Comparison of ENCODE assay signal across 14 mouse cellular contexts in genomic region chr10:125324149-125324834, GRCm38 (mm10).
DNase-seq lines count a peak whose midpoint lies in the region; ATAC-seq and TF ChIP-seq lines count a peak whose summit lies in the region.
"Had no signal": no experiment of that assay in that cellular context is flagged by ENCODE, and none has a peak within 500 bp of the region (broad histone marks: within the 10 kb centered on the region; RNA-seq: fewer than 3 reads in every experiment).

No protein-coding gene starts in this region.

- WGBS in forebrain, embryonic 14.5 days: 71% methylated on average over 13 of the region's 13 CpGs
- WGBS in forebrain, embryonic 11.5 days: 86% methylated on average over 13 of the region's 13 CpGs
- WGBS in liver, adult 2 months: 34% methylated on average over 13 of the region's 13 CpGs
- WGBS in embryonic facial prominence, embryonic 14.5 days: 63% methylated on average over 12 of the region's 13 CpGs

- ATAC-seq in forebrain, embryonic 14.5 days: peak; percentile 55; the same call in 1 of the 2 replicates
- ATAC-seq in forebrain, embryonic 11.5 days (replicated peaks; ENCODE audit: low FRiP score): no peak
- no peak for ATAC-seq in embryonic facial prominence, embryonic 14.5 days (ENCODE audit: low read depth)
- ATAC-seq in megakaryocyte progenitor cell, adult 5-6 weeks (replicated peaks; ENCODE audit: poor library complexity): peak; percentile 13; the same call in 1 of the 2 replicates
- ATAC-seq: lung, postnatal 0 days; midbrain, embryonic 13.5 days had no signal

- no peaks in the 10 kb centered on the region for H3K9me3 ChIP-seq in forebrain, embryonic 14.5 days (replicated peaks; ENCODE audit: control insufficient read depth, low read length)
- H3K9me3 ChIP-seq in forebrain, embryonic 11.5 days (ENCODE audit: control insufficient read depth, low read length): no peaks in the 10 kb centered on the region
- no peaks in the 10 kb centered on the region for H3K9me3 ChIP-seq in embryonic facial prominence, embryonic 14.5 days (ENCODE audit: control insufficient read depth, low read length)
- H3K9me3 ChIP-seq: heart, embryonic 10.5 days; midbrain, embryonic 13.5 days; neural tube, embryonic 12.5 days had no signal

- no peak overlapping the region for H3K9ac ChIP-seq in forebrain, embryonic 14.5 days (ENCODE audit: low read length)
- no peak overlapping the region for H3K9ac ChIP-seq in forebrain, embryonic 11.5 days (ENCODE audit: low read length)
- 0 out of 2 replicates have a peak overlapping the region, but pooled peaks have one; percentile 28 for H3K9ac ChIP-seq in liver, adult 2 months (ENCODE audit: low read depth, low read length)
- no peak overlapping the region for H3K9ac ChIP-seq in embryonic facial prominence, embryonic 14.5 days (ENCODE audit: low read depth, low read length)
- H3K9ac ChIP-seq: midbrain, embryonic 13.5 days; neural tube, embryonic 12.5 days had no signal

- TF ChIP-seq POLR2A in liver, adult 2 months (IDR thresholded peaks at IDR 0.05; ENCODE audit: extremely low read depth, insufficient read depth, low read length): no peak

- H3K27me3 ChIP-seq in forebrain, embryonic 14.5 days (replicated peaks; ENCODE audit: control insufficient read depth, insufficient read depth, low read length): no peaks in the 10 kb centered on the region
- no peaks in the 10 kb centered on the region for H3K27me3 ChIP-seq in forebrain, embryonic 11.5 days (ENCODE audit: control insufficient read depth, insufficient read depth, low read length)
- no peaks in the 10 kb centered on the region for H3K27me3 ChIP-seq in liver, adult 2 months (ENCODE audit: control insufficient read depth, insufficient read depth, low read length)
- H3K27me3 ChIP-seq in embryonic facial prominence, embryonic 14.5 days (replicated peaks; ENCODE audit: control insufficient read depth, insufficient read depth, low read length): no peaks in the 10 kb centered on the region
- H3K27me3 ChIP-seq: midbrain, embryonic 13.5 days; neural tube, embryonic 12.5 days had no signal

- H3K27ac ChIP-seq in forebrain, embryonic 14.5 days (ENCODE audit: low read depth, low read length): 0 out of 2 replicates have a peak overlapping the region, but pooled peaks have one; percentile 6
- no peak overlapping the region for H3K27ac ChIP-seq in forebrain, embryonic 11.5 days (ENCODE audit: low read depth, low read length)
- peak overlapping the region; percentile 76 for H3K27ac ChIP-seq in liver, adult 2 months (replicated peaks; ENCODE audit: insufficient read depth, low read depth, low read length)
- peak overlapping the region; percentile 17; the same call in 1 of the 2 replicates for H3K27ac ChIP-seq in embryonic facial prominence, embryonic 14.5 days (replicated peaks; ENCODE audit: low read depth, low read length)
- H3K27ac ChIP-seq: heart, embryonic 10.5 days; midbrain, embryonic 13.5 days; neural tube, embryonic 12.5 days had no signal

- 0 out of 2 replicates have a peak, but pooled peaks cover 7% of the 10 kb centered on the region for H3K4me1 ChIP-seq in forebrain, embryonic 14.5 days (ENCODE audit: control insufficient read depth, insufficient read depth, low read length)
- H3K4me1 ChIP-seq in forebrain, embryonic 11.5 days (replicated peaks; ENCODE audit: control insufficient read depth, insufficient read depth, low read length): peaks cover 3% of the 10 kb centered on the region; the same call in 1 of the 2 replicates
- peaks cover 22% of the 10 kb centered on the region for H3K4me1 ChIP-seq in liver, adult 2 months (ENCODE audit: control insufficient read depth, insufficient read depth, low read length)
- H3K4me1 ChIP-seq in embryonic facial prominence, embryonic 14.5 days (ENCODE audit: control insufficient read depth, insufficient read depth, low read length): peaks cover 19% of the 10 kb centered on the region

- peaks cover 11% of the 10 kb centered on the region; the same call in 1 of the 2 replicates for H3K79me2 ChIP-seq in liver, adult 2 months (ENCODE audit: control insufficient read depth, insufficient read depth, low read length)

- no peak overlapping the region for H3K4me3 ChIP-seq in forebrain, embryonic 14.5 days (ENCODE audit: low read depth, low read length)
- no peak overlapping the region for H3K4me3 ChIP-seq in forebrain, embryonic 11.5 days (ENCODE audit: low read depth, low read length)
- H3K4me3 ChIP-seq in liver, adult 2 months (ENCODE audit: insufficient read depth, low read depth, low read length): no peak overlapping the region
- no peak overlapping the region for H3K4me3 ChIP-seq in embryonic facial prominence, embryonic 14.5 days (ENCODE audit: low read depth, low read length)
- H3K4me3 ChIP-seq: heart, embryonic 10.5 days; midbrain, embryonic 13.5 days; neural tube, embryonic 12.5 days had no signal

- no peak overlapping the region for H3K4me2 ChIP-seq in forebrain, embryonic 14.5 days (ENCODE audit: low read length)
- H3K4me2 ChIP-seq in forebrain, embryonic 11.5 days (ENCODE audit: low read depth, low read length, severe bottlenecking): no peak overlapping the region
- H3K4me2 ChIP-seq in embryonic facial prominence, embryonic 14.5 days (ENCODE audit: low read depth, low read length): no peak overlapping the region
- H3K4me2 ChIP-seq: midbrain, embryonic 13.5 days; neural tube, embryonic 12.5 days had no signal

- TF ChIP-seq CTCF in liver, adult 2 months (IDR thresholded peaks at IDR 0.05; ENCODE audit: low read depth, low read length): no peak

- no peaks in the 10 kb centered on the region for H3K36me3 ChIP-seq in forebrain, embryonic 14.5 days (ENCODE audit: control insufficient read depth, insufficient read depth, low read length)
- no peaks in the 10 kb centered on the region for H3K36me3 ChIP-seq in forebrain, embryonic 11.5 days (ENCODE audit: control insufficient read depth, insufficient read depth, low read length)
- H3K36me3 ChIP-seq in liver, adult 2 months (ENCODE audit: control insufficient read depth, insufficient read depth, low read length): no peaks in the 10 kb centered on the region
- no peaks in the 10 kb centered on the region for H3K36me3 ChIP-seq in embryonic facial prominence, embryonic 14.5 days (ENCODE audit: control insufficient read depth, insufficient read depth, low read length)
- H3K36me3 ChIP-seq: heart, embryonic 10.5 days; midbrain, embryonic 13.5 days; neural tube, embryonic 12.5 days had no signal

- peak; percentile 52 for DNase-seq in forebrain, embryonic 14.5 days (ENCODE audit: low spot score)
- no peak for DNase-seq in forebrain, embryonic 11.5 days (ENCODE audit: low spot score)
- peak; percentile 95 for DNase-seq in liver, adult 2 months (ENCODE audit: extremely low read depth, low read depth, low spot score)
- DNase-seq in liver: no peak
- peak; percentile 50 for DNase-seq in embryonic facial prominence, embryonic 14.5 days (ENCODE audit: low spot score)
- DNase-seq in kidney, postnatal 14 days: no peak
- DNase-seq: gastrocnemius, postnatal 10 days; layer of hippocampus, adult 9-11 months; right cerebral cortex, adult 18-20 months had no signal

Comparison
In these comparisons a context has a peak if more than half of its experiments do, and no peak if none do; other contexts are left out.
1. ATAC-seq: peak in forebrain, embryonic 14.5 days (single experiment) and megakaryocyte progenitor cell, adult 5-6 weeks (single experiment); none in forebrain, embryonic 11.5 days (single experiment) and embryonic facial prominence, embryonic 14.5 days (single experiment).
2. DNase-seq: peak in forebrain, embryonic 14.5 days (single experiment), liver, adult 2 months (single experiment) and embryonic facial prominence, embryonic 14.5 days (single experiment); none in forebrain, embryonic 11.5 days (single experiment), liver (single experiment) and kidney, postnatal 14 days (single experiment).